Mouse (Mus musculus) erythroblast, adult 5-6 weeks (primary cell): ENCODE measurements at regions not wholly inside any gene's neighbourhood (a gene's known extent, or its start where the extent isn't known, plus 50 kb on each side); places are given as distances from the start of the nearest gene placed in this dataset.
"Not testable (repeated sequence)": the region's sequence is repeated elsewhere in the genome, so short reads cannot be mapped to it uniquely, and the experiment has no call there.

ENCODE experiments used
- ATAC-seq: replicated peaks from 2 replicates; pipeline ENCODE4 v1.8.0; 2016; ENCODE audit warnings: moderate number of reproducible peaks, mild to moderate bottlenecking, moderate TSS enrichment, inconsistent platforms; ENCODE audit not compliant: poor library complexity, low FRiP score, severe bottlenecking

DNA sequence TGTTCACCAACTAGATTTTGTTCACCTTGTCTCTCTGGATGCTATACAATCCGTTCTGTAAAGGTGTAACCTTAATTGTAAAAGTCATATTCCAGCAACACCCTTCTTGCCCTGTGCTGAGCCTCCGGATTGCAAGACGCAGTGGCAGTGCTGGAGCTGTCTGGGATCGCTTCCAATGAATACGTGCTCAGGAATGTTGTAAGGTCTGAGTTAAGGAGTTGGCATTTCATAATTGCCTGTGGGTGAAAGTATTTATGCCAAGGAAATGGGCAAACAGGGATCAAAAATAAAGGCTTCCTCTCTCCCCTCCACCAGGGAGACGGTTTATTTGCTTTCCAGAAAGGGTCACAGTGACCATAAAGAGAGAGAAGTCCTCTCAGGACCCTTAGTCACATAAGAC, 93.3 kb downstream of the Apob start:
- ATAC-seq, result no peak

GRCm38 (mm10) chr12:8071286-8071685, 93.8 kb downstream of the Apob start:
- no peak for ATAC-seq

- no peak for ATAC-seq
These were observed 98.6 kb downstream of the Apob start for GRCm38 (mm10) chr12:8076010-8076540.

DNA sequence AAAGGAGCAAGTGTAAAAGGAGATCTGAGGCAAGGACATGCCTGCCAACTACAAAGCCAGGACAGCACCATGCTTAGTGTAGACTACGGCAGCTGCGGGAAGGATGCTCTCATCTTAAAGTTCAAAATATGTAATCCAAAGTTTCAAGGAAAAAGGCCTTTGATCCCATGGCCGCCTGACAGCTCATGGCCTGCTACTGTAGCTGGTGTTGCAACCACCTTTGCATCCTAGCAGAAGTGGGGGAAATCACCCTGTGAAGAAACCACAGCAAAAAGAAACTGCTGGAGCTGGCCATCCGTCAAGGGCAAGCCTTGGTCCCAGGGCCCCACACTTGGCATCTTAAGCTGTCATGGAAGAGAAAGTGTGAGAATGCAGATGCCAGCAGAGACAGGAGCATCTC, 99.9 kb downstream of the Apob start:
- no peak for ATAC-seq

DNA sequence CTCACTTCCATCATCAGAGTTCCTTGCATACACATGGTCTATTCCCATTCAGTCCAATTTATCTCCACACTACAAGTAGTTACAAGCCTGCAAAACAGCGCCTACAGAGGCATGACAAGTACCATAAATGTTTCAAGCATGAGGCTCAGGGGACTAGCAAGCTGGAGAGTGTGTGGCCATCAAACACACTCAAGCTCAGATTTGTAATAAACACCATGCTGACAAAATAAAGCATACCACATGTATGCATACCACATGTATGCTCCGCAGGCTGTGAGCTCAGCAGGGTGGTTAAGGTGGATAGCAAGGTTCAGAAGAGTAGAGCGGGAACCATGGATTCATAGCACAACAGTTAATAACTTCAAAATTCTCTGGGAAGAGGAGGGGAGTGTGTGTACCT, 100.6 kb downstream of the Apob start:
- no peak for ATAC-seq

- ATAC-seq, result no peak
These were observed 105.5 kb downstream of the Apob start for GRCm38 (mm10) chr12:8082688-8083661.

- no peak for ATAC-seq
These were observed 110.5 kb downstream of the Apob start for GRCm38 (mm10) chr12:8087958-8088357.

DNA sequence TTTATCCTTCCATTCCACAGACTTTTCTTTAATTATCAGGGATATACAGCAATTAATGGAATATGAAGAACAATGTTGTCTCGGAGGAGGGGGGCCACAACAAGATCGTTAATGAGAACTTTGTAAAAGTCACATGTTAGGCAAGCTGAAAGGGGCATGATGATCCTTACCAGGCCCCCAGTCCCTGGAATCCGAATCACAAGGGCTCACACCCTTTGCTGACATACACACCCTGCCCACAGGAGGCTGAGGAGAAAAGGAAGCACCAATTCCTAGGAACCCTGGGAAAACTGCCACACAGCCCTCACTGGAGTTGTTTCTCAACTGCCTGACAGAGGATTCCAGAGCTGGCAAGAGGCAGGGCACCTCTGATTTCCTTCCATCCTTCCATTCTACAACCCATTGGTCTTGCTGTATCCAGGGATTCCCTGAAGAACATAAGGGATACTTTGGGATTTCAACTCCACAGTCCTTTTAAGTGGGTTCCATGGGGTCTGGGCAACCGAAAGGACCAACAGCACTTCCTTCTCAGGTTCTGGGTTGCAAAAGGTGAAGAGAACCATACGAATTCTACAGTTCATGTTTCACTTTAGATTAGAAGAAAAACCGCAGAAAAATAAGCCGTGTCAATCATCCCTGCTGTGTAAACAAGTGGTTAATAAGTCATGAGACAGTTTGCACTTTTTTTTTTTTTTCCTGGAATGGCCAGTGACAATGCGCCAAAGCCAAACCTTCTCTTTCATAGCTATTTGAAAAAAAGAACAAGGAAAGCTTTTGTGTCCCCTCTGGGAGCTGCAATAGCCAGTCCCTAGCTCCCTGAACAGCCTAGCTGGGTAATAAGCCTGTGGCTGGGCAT, 112.2 kb downstream of the Apob start:
- no peak for ATAC-seq

- ATAC-seq, result no peak
These were observed 112.8 kb downstream of the Apob start for GRCm38 (mm10) chr12:8090279-8090626.

DNA sequence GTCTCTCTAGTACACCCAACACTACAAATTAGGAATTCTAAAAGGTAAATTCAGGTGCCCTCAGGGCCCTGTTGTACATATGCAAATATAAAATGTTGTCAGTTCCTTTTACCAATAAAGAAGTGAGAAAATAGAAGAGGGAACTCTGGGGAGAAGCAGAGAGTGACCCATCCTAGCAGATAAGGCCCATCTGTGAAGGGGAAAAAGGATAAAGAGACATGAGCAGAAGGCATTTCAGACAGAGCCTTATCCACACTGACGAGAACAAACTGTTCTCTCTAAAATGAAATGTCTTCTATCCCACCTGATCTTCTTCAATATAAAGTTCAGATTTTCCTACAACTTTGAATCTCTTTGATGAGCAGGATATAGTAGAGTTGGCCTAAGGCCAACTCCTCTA, 114.5 kb upstream of the Ldah start:
- no peak for ATAC-seq

GRCm38 (mm10) chr12:8095946-8096345, 112.0 kb upstream of the Ldah start:
- ATAC-seq, result no peak

GRCm38 (mm10) chr12:8098395-8098794, 109.5 kb upstream of the Ldah start:
- not testable (repeated sequence) for ATAC-seq

- peak; percentile 79 for ATAC-seq
These were observed 108.8 kb upstream of the Ldah start for GRCm38 (mm10) chr12:8099114-8099513.

DNA sequence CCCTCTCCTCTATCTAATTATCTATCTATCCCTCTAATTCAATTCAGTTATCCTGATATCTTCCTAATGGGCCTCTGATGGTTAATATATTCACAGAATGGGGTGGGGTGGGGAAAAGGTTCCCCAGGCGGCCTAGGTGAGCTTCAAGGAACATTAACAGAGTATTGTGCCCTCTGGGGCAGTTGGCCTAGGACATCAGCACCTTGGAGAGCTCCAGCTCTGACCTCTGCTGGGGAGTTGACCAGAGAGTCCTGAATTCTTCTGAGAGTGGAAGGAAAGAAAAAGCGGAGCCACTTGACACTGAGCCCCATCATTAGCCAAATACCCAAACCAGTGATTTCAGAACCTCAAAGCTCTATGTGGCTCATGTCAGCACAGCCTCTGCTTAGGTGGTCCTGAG, 108.1 kb upstream of the Ldah start:
- no peak for ATAC-seq

GRCm38 (mm10) chr12:8101837-8102236, 106.1 kb upstream of the Ldah start:
- no peak for ATAC-seq

- ATAC-seq, result no peak
These were observed 104.6 kb upstream of the Ldah start for GRCm38 (mm10) chr12:8103259-8103658.

- ATAC-seq, result no peak
These were observed 100.8 kb upstream of the Ldah start for GRCm38 (mm10) chr12:8107137-8107536.

DNA sequence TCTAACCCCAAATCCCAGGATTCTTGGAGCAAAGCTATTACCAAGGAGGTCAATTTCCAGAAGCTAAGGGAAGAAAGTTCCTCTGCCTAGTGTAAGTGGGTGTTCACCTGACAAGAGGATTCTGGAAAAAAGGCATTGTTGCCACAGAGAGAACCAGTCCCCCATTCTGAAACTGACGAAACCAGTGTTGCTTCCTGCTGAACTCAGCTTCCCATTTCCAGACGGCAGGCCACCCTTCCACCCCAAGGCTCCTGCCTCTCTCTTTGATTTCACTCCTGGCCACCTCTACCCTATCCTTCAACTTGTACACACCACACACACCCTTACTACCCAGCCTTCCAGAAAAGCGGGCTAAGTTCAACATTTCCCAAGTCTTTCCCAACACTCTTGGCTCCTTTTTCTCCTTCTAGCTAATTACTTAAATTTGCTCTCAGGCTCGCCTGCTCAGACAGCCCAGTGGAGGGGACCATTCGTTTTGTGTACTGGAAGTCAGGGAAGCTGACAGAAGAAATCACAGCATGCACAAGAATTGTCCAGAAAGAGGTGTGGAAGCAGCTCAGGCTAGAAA, 98.6 kb upstream of the Ldah start:
- ATAC-seq, result no peak

GRCm38 (mm10) chr12:8109876-8110275, 98.0 kb upstream of the Ldah start:
- no peak for ATAC-seq

DNA sequence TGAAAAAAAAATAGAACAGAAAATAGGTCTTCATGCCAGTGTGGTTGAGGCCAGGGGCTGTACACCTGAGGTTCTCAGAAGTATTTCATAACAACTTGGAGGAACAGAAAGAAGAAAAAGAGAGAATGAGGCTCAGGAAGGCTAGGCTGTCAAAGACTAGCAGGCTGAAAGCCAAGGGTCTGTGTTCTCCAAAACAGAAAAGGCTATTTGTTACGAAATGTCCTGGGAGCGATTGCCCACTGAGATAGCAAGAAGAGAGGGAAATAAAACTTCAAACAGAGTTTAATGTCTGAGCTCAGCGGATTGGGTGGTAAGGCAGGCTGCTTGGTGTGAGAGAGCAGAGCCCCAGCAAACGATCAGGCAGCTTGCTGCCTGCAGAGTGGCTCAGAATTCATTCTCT, 97.6 kb upstream of the Ldah start:
- ATAC-seq, result no peak
